Mouse (Mus musculus) WW6 (cell line): Measurements from ENCODE around the gene Eed.
"Not testable (repeated sequence)": the region's sequence is repeated elsewhere in the genome, so short reads cannot be mapped to it uniquely, and the experiment has no call there.

Source experiments
- DNase-seq: peaks from one replicate; pipeline ENCODE4 v3.0.0-alpha.2; 2013; ENCODE audit warnings: low read depth, low spot score

Gene Eed

DNA sequence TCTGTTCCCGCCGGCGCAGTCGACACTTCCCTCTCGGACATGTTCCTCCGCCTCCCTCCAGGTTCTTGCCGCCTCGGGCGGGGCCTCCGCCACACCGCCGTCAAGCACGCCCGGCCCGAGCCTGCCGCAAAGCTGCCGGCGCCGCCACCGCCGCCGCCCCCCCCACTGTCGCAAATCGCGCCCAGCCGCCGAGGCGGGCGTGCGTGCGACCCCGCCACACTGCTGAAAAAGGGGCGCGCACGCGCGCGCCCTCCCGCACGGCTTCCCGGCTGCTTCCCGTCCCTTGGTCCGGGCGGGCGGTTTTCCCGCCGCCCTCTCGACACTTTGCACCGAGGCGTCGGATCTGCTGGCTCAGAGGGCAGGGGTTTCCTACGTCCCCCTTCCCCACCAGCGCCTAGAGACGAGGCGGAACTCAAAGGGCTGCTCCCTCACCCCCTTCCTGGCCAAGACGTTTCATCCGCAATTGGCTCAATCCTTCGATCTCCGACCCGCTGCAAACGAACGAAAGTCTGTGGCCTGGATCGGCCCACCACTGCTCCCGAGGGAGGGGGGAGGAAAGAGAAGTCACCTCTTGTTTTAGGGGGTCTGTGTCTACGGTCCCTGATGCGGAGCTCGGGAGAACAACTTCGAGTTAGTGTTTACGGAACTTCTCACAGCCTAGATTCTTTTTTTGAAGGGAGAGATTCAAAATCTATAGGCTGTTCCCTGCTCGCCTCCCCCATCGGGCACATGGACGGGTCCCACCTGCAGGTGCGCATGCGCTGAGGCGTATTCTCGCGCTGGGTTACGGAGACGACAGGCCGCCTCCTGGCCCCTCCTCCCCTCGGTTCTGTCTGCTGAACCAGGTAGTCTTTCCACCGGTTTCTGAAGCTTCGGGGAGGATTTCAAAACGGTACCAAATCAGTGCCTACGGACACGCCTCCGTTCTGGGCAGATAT is at the start of gene Eed:
TSS of gene Eed (minus strand) at position 499 of the 938 bp plus-strand sequence.
- DNase-seq, result peak; percentile 89

- no peak for DNase-seq
These were observed 49.0 kb upstream of the Eed start for GRCm38 (mm10) chr7:90029548-90030485.

DNA sequence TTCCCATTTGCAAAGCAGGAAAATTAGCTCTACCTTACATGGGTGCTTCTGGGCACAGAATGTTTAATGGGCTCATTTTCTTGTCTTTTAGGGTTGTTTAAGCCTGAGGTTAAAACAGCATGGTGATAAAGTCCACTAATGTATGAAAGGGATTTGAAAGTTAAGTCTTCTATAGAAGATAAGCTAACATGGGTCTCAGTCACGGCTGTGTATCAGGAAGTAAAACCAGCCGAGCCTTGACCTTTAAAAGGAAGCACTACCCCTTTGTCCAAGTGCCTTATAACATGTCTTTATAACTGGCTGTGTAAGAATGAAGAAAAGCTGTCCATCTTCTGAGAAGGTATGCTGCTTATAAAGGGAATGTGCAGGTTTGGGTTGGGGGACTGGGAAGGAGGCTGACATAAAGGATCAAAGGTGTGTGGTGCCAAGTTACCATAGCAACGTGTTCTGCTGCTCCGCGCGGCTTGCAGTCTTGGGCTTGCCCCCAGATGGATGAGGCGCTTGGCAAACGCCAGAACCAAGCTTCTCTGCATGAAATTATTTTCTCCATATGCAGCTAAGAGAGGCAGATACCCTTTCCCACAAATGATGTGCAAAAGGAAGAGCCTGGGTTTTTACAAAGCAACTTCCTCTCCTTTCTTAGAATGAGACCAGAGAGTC is 48.2 kb upstream of the Eed start:
- no peak for DNase-seq

DNA sequence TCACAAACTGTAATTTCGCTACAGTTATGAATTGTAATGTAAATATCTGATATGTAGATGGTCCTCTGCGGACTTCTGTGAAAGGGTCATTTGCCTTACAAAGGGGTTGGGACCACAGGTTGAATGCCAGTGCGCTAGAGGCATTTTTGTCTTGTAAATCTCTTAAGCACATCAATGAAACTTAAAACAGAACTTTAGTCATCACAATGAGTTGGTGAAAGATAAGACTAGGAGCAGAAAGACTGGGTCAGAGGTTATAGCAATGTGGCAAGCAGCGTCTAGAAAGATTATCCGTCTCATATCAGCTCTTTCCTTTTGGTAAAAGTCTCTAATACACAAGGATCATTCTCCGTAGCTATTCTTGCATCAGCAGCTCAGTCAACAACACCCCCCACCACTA is 44.2 kb upstream of the Eed start:
- no peak for DNase-seq

- DNase-seq, result no peak
These were observed 42.4 kb upstream of the Eed start for GRCm38 (mm10) chr7:90022974-90023707.

- DNase-seq, result no peak
These were observed 39.5 kb upstream of the Eed start for GRCm38 (mm10) chr7:90020331-90020730.

DNA sequence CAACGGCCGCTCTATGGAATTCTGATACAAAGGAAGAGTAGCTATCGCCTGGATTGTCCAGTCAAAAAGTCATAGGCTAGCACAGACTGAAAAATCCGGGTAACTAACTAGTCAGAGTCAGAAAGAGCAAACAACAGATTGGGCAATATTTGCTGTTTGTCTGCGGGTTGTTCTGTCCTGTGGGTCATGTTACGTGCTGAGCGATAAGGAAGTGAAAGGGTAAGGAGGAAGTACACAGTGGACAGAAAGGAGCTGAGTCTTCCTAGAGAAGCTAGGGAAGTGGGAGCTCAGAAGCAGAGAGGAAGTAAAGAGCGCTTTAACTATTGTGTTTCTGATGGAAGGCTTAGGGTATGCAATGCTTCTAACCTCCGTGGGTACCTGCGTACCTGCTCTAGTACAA is 38.8 kb upstream of the Eed start:
- no peak for DNase-seq

DNA sequence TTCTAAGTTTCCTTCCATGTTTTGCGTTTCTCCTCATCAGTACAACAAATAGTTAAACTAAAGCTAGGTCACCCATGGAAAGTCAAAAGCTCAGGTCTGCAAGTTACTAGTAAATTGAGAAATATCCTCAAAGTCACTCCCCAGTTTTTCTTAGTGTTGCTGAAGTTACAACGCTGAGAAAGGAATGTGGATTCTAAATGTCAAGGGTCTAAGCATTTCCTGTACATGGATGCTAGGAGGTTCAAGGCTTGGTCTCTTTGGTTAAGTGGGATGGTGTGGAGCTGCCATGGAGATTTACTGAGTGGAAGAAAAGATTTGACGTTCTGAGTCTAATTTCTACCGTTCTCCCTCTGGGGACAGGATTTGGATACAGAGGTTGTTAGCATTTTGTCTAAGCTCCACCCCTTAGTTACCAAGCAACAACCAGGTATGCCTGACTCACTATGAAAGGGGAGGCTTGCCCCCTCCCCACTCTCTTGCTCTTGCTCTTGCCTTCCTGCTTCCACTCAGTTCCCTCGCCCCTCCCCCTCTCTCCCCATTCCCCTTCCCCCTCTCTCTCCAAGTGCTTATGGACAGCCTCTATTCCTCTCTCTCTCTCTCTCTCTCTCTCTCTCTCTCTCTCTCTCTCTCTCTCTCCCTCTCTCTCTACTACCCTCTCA is 36.3 kb upstream of the Eed start:
- no peak for DNase-seq

- DNase-seq, result no peak
These were observed 35.7 kb upstream of the Eed start for GRCm38 (mm10) chr7:90016459-90016858.

GRCm38 (mm10) chr7:90006667-90007653 is 26.2 kb upstream of the Eed start:
- no peak for DNase-seq

- DNase-seq, result no peak
These were observed 24.0 kb upstream of the Eed start for GRCm38 (mm10) chr7:90004781-90005180.

GRCm38 (mm10) chr7:90002375-90002774 is 21.6 kb upstream of the Eed start:
- DNase-seq, result no peak

DNA sequence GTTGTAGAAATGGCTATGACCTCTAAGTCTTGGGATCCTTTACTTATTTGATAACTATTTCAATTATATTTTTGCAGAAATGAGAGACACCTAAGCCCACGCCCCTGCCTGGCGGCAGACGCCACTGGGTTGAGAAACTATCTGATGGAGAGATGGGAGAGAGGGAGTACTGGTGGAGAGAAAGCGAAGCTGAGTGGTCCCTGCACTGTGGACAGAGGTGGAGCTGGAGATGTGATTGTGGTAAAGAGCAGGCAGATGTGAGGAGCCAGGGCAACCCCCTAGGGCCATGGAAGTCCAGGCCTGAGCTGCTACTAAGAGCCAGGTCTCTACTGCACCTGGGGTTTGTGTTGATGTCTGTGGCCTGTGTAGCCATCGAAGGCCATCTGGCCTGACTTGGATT is 18.7 kb upstream of the Eed start:
- no peak for DNase-seq

- DNase-seq, result no peak
These were observed 17.8 kb upstream of the Eed start for GRCm38 (mm10) chr7:89998624-89999006.

- peak; percentile 73 for DNase-seq
These were observed 17.3 kb upstream of the Eed start for GRCm38 (mm10) chr7:89998006-89998623.

DNA sequence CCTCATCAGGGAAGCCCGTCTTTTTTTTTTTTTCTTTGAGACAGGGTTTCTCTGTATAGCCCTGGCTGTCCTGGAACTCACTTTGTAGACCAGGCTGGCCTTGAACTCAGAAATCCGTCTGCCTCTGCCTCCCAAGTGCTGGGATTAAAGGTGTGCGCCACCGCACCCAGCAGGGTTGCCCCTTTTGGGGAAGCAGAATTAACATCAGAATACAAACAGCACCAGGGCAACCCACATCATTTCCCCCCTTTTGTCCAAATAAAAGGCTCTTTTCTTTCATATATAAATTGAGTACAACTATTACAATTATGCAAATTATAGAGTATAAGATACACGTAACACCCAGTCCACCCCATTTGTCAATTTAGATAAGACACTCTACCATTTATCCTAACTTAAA is 16.7 kb upstream of the Eed start:
- DNase-seq, result not testable (repeated sequence)

DNA sequence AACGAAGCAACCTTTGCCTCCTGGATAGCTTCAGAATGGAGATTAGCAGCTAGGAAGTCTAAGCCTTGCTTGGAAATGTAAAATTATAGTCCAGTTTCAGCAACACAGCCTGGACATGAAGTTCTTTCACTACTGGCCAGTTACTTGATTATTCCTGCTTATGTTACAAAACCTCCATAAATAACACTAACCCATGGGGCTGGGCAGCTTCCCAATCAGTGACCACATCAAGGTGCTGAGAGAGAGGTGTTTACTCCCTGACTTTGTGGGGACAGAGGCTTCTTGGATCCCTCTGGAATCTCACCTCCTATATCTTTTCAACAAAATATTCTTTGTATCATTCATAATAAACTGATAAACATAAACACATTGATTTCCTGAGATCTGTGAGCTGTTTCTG is 12.3 kb upstream of the Eed start:
- no peak for DNase-seq

GRCm38 (mm10) chr7:89984421-89984820 is 3.6 kb upstream of the Eed start:
- DNase-seq, result no peak

- no peak for DNase-seq
These were observed 2.7 kb upstream of the Eed start for GRCm38 (mm10) chr7:89983441-89983840.
